Comparison of ENCODE assay signal across 14 mouse cellular contexts in the genomic region with DNA sequence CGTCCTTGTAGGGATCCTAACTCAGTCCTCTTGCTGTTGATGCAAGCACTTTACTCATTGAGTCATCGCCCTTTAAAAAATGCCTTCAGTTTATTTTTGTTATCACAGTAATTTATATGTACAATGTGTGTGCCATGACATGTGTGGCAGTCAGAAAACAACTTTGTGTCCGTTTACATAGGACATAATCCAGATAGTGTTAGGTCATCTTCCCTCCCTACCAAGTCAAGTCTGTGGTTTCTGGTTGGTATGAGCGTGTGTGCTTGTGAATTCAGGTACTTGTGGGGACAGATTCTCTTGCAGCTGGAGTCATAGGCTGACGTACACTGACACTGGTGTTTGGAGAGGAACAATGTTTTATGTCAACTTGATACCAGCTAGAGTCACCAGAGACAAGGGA.
"Had no signal": no experiment of that assay in that cellular context is flagged by ENCODE, and none has a peak within 500 bp of the region (broad histone marks: within the 10 kb centered on the region; RNA-seq: fewer than 3 reads in every experiment).

No protein-coding gene starts in this region.

- H3K27ac ChIP-seq: midbrain, embryonic 10.5 days; midbrain, embryonic 12.5 days; neural tube, embryonic 12.5 days; stomach, embryonic 15.5 days; stomach, postnatal 0 days had no signal

- H3K9me3 ChIP-seq: midbrain, embryonic 10.5 days; midbrain, embryonic 12.5 days; neural tube, embryonic 12.5 days; stomach, embryonic 15.5 days had no signal

- H3K4me3 ChIP-seq: midbrain, embryonic 10.5 days; midbrain, embryonic 12.5 days; neural tube, embryonic 12.5 days; stomach, embryonic 15.5 days had no signal

- H3K36me3 ChIP-seq: midbrain, embryonic 12.5 days; neural tube, embryonic 12.5 days; stomach, embryonic 15.5 days had no signal

- H3K9ac ChIP-seq: lung, embryonic 14.5 days; midbrain, embryonic 12.5 days; neural tube, embryonic 12.5 days; stomach, embryonic 15.5 days had no signal

- H3K27me3 ChIP-seq: midbrain, embryonic 12.5 days; neural tube, embryonic 12.5 days; stomach, embryonic 15.5 days had no signal

- DNase-seq: lung, adult 18-20 months; lung, embryonic 14.5 days; lung, postnatal 10 days; lung, postnatal 4 days; midbrain, embryonic 14.5 days; right cerebral cortex, postnatal 14 days; thymus, adult 2 months; thymus, postnatal 25 days; thymus, postnatal 4 days had no signal

- H3K4me2 ChIP-seq: lung, embryonic 14.5 days; midbrain, embryonic 12.5 days; neural tube, embryonic 12.5 days; stomach, embryonic 15.5 days had no signal
